Mouse (Mus musculus): ENCODE results near the gene Hoxa4. TPM values are rescaled to one million over a fixed set of nuclear protein-coding genes. Genes with fewer than 3 reads are reported as not detected.

The Hoxa4 gene
- polyA plus RNA-seq, 1 experiment from 2014 or later = not detected

DNA sequence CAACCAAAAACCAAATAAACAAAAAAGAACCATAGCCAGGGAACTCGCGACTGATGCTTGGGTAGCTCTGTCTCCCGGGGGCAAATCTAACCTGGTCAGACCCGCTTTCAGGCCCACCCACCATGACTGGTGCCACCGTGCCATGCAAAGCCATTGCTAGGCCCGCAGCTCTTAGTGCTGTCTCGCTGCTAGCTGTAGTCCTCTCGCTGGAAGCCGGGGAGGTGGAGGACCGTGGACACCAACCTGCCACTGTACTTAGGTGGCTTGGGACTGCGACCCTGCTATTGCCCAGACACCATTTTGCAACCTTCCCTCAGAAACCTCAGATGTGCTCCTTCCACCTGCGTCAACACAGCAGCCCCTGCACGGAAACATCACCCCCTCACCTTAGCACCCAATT, 20.4 kb upstream of the Hoxa4 start:
- Histone ChIP-seq H3K4me2 (replicated peaks) (no peak overlapping the region), H3K27me3 (peaks cover 97% of the 10 kb centered on the region), H3K9me3 (no peaks in the 10 kb centered on the region), H3K9ac (replicated peaks) (no peak overlapping the region), H3K36me3 (no peaks in the 10 kb centered on the region), H3K4me3 (no peak overlapping the region), H3K27ac (replicated peaks) (no peak overlapping the region), H3K4me1 (peaks cover 6% of the 10 kb centered on the region)
- peak; percentile 51; the same call in 1 of the 2 replicates for ATAC-seq (replicated peaks)
- WGBS = 3% methylated on average over 13 of the region's 13 CpGs

DNA sequence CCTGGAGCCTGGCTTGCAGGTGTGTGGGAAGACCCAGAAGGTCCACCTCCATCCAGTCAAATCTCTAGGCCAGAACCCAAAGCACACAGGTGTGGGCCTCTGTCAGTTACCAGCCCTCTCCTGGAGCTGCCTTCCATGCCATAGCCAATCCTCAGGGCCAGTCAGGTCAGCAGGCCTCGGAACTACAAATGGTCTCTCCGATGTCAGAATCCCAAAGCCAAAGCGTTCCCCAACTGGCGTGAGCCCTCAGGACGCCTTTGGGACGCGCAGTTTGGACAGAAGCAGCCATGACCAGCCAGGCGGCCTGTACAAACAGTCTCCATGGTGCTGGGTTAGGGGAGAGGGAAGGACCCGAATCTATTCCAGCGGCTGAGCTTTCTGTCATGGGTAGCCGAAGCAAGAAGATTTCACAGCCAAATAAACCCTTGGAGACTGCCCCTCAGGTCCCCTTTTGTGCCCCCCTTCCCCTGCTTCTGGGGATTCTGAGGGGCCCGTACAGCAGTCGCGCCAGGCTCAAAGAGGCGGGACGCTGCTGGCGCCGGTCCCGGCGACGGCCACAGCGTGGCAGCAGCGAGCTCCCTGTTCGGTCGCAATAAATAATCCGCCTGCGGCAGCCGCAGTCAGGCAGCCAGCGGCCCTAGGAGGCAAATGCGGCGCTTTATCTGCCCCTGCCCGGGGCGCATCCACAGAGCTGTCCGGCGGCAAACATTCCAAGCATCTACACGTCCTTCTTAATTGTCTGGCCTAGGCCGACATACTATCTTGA, 19.8 kb upstream of the Hoxa4 start:
- no peaks in the 10 kb centered on the region for H3K9me3 ChIP-seq
- no peak overlapping the region for H3K4me2 ChIP-seq (replicated peaks)
- ATAC-seq (replicated peaks) = peak; percentile 43
- WGBS = under 1% methylated on average over 37 of the region's 37 CpGs
- H3K36me3 ChIP-seq = no peaks in the 10 kb centered on the region
- H3K4me1 ChIP-seq = 0 out of 2 replicates have a peak, but pooled peaks cover 4% of the 10 kb centered on the region
- no peak overlapping the region for H3K9ac ChIP-seq (replicated peaks)
- peaks cover 97% of the 10 kb centered on the region for H3K27me3 ChIP-seq
- H3K4me3 ChIP-seq = no peak overlapping the region
- H3K27ac ChIP-seq (replicated peaks) = no peak overlapping the region

GRCm38 (mm10) chr6:52209685-52210046, 18.1 kb upstream of the Hoxa4 start:
- no peak overlapping the region for H3K4me2 ChIP-seq (replicated peaks)
- H3K4me3 ChIP-seq = no peak overlapping the region
- H3K36me3 ChIP-seq = no peaks in the 10 kb centered on the region
- H3K27ac ChIP-seq (replicated peaks) = no peak overlapping the region
- ATAC-seq (replicated peaks) = no peak
- no peaks in the 10 kb centered on the region for H3K9me3 ChIP-seq
- H3K4me1 ChIP-seq = 0 out of 2 replicates have a peak, but pooled peaks cover 4% of the 10 kb centered on the region
- H3K9ac ChIP-seq (replicated peaks) = no peak overlapping the region
- 6% methylated on average over 12 of the region's 12 CpGs for WGBS
- H3K27me3 ChIP-seq = peaks cover 97% of the 10 kb centered on the region

DNA sequence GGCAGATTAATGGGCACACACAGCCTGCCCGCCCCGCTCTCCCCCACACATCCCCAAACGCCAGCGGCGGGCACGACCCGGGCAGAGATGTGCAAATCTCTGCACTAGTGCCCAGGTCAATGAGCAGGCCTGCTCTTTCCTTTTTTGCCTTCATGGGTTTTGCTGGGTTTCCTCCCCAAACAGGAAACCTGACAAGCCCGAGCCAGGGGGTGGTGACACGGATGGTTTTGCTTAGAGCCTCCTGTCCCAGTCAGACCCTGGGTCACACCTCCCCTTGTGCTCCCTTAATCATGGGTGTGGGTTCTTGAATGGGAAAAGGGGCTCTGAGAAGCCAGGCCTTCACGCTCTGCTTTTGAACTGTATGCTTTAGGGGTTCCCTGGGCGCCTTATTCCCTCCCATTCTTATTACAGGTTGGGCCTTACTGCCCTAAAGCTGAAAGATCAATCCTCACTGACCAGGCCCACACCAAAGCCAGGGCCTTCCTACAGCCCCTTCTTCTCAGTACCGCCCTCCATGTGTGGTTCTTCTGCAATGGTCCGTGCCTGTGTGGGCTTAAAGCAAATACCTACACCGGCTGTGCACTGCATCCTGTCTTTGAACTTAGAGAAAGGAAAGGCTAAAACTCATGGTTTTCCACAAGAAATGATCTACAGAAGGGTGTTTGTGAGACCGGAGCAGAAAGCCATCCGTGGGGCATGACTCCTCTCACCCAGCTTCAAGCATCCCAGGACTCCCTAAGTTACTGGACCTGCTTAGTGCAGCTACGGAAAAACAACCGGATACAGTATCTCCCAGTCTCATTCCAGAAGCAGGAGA, 17.5 kb upstream of the Hoxa4 start:
- H3K27ac ChIP-seq (replicated peaks) = no peak overlapping the region
- peaks cover 9% of the 10 kb centered on the region for H3K4me1 ChIP-seq
- no peaks in the 10 kb centered on the region for H3K36me3 ChIP-seq
- ATAC-seq (replicated peaks) = no peak
- no peaks in the 10 kb centered on the region for H3K9me3 ChIP-seq
- WGBS = 4% methylated on average over 18 of the region's 18 CpGs
- H3K27me3 ChIP-seq = peaks cover 97% of the 10 kb centered on the region
- H3K4me3 ChIP-seq = no peak overlapping the region
- no peak overlapping the region for H3K4me2 ChIP-seq (replicated peaks)
- no peak overlapping the region for H3K9ac ChIP-seq (replicated peaks)

DNA sequence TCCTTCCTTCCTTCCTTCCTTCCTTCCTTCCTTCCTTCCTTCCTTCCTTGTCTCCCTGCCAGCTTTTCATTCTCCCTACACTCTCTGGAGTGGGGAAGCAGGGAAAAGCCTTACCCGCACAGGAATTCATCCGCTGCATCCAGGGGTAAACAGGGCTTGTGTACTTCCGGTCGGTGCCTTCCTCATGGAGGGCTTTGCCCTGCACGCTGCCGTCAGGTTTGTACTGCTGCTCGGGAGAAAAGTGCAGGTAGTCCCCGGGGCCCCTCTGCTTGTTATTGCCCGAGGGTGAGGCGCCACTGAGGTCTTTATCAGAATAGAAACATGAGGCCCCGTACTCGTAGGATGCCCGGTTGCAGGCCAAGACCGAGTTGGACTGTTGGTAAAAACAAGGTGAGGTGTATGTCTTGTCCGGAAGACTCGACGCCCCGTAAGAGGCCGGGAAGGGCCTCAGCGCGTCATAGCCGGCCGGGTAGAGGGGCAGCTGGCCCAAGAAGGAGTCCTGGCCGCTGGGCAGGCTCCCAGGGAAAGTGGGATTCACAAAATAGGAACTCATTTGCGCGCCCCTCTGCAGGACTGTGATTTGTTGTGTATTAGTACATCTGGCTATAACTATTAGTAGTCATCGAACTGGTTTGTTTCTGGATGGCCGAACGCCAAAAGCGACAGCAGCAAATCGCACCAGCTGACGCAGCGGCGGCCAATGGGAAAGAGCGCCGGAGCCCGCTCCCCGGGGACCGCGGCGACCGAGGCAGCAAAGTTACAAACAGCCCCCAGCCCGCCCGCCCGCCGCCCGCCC, 16.7 kb upstream of the Hoxa4 start, which contains the start of gene Hoxa6:
Gene Hoxa6 (minus strand): TSS at position 651 of the 796 bp plus-strand sequence.
- H3K4me2 ChIP-seq (replicated peaks) = no peak within 1 kb of the TSS
- WGBS = under 1% methylated on average over 47 of the region's 47 CpGs
- ATAC-seq (replicated peaks) = no peak
- H3K4me1 ChIP-seq = peaks cover 15% of the 10 kb centered on the region
- no peaks in the 10 kb centered on the region for H3K9me3 ChIP-seq
- peaks cover 97% of the 10 kb centered on the region for H3K27me3 ChIP-seq
- H3K4me3 ChIP-seq = no peak within 1 kb of the TSS
- H3K9ac ChIP-seq (replicated peaks) = no peak within 1 kb of the TSS
- H3K27ac ChIP-seq (replicated peaks) = no peak within 1 kb of the TSS
- no peaks in the 10 kb centered on the region for H3K36me3 ChIP-seq

DNA sequence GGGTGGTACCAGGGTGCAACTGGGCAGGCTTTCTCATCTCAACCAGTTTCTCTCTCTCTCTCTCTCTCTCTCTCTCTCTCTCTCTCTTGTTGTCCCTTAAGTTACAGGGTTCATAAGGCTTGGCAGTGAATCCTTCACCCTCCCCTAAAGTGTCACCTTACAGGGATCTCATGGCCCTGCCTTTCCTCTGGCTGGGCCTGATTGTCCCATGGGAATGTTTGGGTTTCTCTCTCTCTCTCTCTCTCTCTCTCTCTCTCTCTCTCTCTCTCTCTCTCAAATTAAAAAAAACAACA, 16.1 kb upstream of the Hoxa4 start:
- ATAC-seq (replicated peaks) = no peak
- peaks cover 11% of the 10 kb centered on the region for H3K4me1 ChIP-seq
- H3K4me3 ChIP-seq = no peak overlapping the region
- no peak overlapping the region for H3K27ac ChIP-seq (replicated peaks)
- no peak overlapping the region for H3K4me2 ChIP-seq (replicated peaks)
- no peaks in the 10 kb centered on the region for H3K36me3 ChIP-seq
- H3K9me3 ChIP-seq = no peaks in the 10 kb centered on the region
- H3K9ac ChIP-seq (replicated peaks) = no peak overlapping the region
- H3K27me3 ChIP-seq = peaks cover 97% of the 10 kb centered on the region

GRCm38 (mm10) chr6:52206882-52207683, 15.5 kb upstream of the Hoxa4 start:
- no peaks in the 10 kb centered on the region for H3K9me3 ChIP-seq
- no peak overlapping the region for H3K4me3 ChIP-seq
- no peak for ATAC-seq (replicated peaks)
- H3K4me1 ChIP-seq = peaks cover 11% of the 10 kb centered on the region
- H3K4me2 ChIP-seq (replicated peaks) = no peak overlapping the region
- H3K27ac ChIP-seq (replicated peaks) = no peak overlapping the region
- peaks cover 97% of the 10 kb centered on the region for H3K27me3 ChIP-seq
- no peaks in the 10 kb centered on the region for H3K36me3 ChIP-seq
- WGBS = under 1% methylated on average over 4 of the region's 4 CpGs
- H3K9ac ChIP-seq (replicated peaks) = no peak overlapping the region

- ATAC-seq (replicated peaks) = no peak
- H3K36me3 ChIP-seq = no peaks in the 10 kb centered on the region
- H3K4me3 ChIP-seq = no peak overlapping the region
- under 1% methylated on average over 55 of the region's 55 CpGs for WGBS
- H3K9me3 ChIP-seq = no peaks in the 10 kb centered on the region
- H3K9ac ChIP-seq (replicated peaks) = no peak overlapping the region
- H3K27ac ChIP-seq (replicated peaks) = no peak overlapping the region
- H3K27me3 ChIP-seq = peaks cover 97% of the 10 kb centered on the region
- peaks cover 11% of the 10 kb centered on the region for H3K4me1 ChIP-seq
- H3K4me2 ChIP-seq (replicated peaks) = no peak overlapping the region
Measured at GRCm38 (mm10) chr6:52205638-52206621, 14.4 kb upstream of the Hoxa4 start.

DNA sequence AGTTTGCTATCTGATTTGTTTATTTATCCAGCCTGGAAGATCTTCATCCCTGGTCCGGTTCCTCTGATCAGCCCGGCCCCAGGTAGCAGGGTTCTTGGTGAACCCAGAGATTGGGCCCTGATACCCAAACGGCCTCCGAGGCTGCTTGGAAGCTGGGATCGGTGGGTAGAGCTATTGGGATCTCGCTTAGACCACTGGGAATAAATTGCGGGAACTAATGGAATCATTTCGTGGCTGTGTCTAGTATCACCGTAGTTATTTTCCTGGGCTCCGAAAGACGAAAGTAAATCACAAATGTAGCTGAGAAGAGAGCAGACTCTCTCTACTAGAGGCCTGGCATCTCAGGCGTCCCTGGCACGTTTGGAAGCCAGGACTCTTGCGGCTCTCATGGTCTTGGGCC, 13.7 kb upstream of the Hoxa4 start:
- no peaks in the 10 kb centered on the region for H3K9me3 ChIP-seq
- peaks cover 11% of the 10 kb centered on the region for H3K4me1 ChIP-seq
- no peak overlapping the region for H3K4me2 ChIP-seq (replicated peaks)
- no peak overlapping the region for H3K4me3 ChIP-seq
- H3K36me3 ChIP-seq = no peaks in the 10 kb centered on the region
- no peak for ATAC-seq (replicated peaks)
- H3K9ac ChIP-seq (replicated peaks) = no peak overlapping the region
- no peak overlapping the region for H3K27ac ChIP-seq (replicated peaks)
- WGBS = 3% methylated on average over 14 of the region's 14 CpGs
- peaks cover 98% of the 10 kb centered on the region for H3K27me3 ChIP-seq

DNA sequence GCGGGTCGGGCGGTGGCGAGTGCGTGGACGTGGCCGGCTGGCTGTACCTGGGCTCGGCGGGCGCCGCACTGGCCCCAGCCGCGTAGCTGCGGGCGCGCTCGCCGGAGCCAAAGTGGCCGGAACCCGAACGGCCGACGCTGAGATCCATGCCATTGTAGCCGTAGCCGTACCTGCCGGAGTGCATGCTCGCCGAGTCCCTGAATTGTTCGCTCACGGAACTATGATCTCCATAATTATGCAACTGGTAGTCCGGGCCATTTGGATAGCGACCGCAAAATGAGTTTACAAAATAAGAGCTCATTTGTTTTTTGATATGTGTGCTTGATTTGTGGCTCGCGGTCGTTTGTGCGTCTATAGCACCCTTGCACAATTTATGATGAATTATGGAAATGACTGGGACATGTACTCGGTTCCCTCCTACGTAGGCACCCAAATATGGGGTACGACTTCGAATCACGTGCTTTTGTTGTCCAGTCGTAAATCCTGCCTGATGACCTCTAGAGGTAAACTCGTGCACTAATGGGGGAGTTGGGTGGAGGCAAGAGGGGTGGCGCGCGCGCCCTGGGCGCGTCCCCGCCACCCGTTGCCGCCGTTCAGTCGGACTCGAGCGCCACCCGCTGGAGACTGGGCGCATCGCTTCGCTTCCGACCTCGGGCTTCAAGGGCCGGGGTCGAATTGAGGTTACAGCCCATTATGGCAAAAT, 12.6 kb upstream of the Hoxa4 start, which contains the start of gene Hoxa5:
Gene Hoxa5 (minus strand): TSS at position 538 of the 703 bp plus-strand sequence.
- H3K4me2 ChIP-seq (replicated peaks) = peak within 1 kb of the TSS; percentile 31
- H3K4me3 ChIP-seq = peak within 1 kb of the TSS; percentile 12
- ATAC-seq (replicated peaks) = no peak
- no peak within 1 kb of the TSS for H3K9ac ChIP-seq (replicated peaks)
- H3K9me3 ChIP-seq = no peaks in the 10 kb centered on the region
- H3K36me3 ChIP-seq = no peaks in the 10 kb centered on the region
- WGBS = under 1% methylated on average over 65 of the region's 65 CpGs
- no peak within 1 kb of the TSS for H3K27ac ChIP-seq (replicated peaks)
- H3K27me3 ChIP-seq = peaks cover 98% of the 10 kb centered on the region
- peaks cover 11% of the 10 kb centered on the region for H3K4me1 ChIP-seq
